Mouse (Mus musculus): Measurements from ENCODE around the gene Serinc3.
"Not testable (repeated sequence)": the region's sequence is repeated elsewhere in the genome, so short reads cannot be mapped to it uniquely, and the experiment has no call there.

Serinc3 gene

GRCm38 (mm10) chr2:163662076-163662475, 17.1 kb upstream of the Serinc3 start:
- no peak for DNase-seq

- peak; percentile 47 for DNase-seq
These were observed 16.5 kb upstream of the Serinc3 start for GRCm38 (mm10) chr2:163661371-163661850.

GRCm38 (mm10) chr2:163660103-163660701, 15.3 kb upstream of the Serinc3 start:
- no peak for DNase-seq

GRCm38 (mm10) chr2:163659431-163659830, 14.5 kb upstream of the Serinc3 start:
- DNase-seq, result no peak

- no peak for DNase-seq
These were observed 14.0 kb upstream of the Serinc3 start for GRCm38 (mm10) chr2:163658941-163659340.

GRCm38 (mm10) chr2:163657975-163658886, 13.3 kb upstream of the Serinc3 start, which contains the start of gene Pkig:
Gene Pkig (plus strand): TSS chr2:163658386.
- DNase-seq, result peak; percentile 89

- DNase-seq, result no peak
These were observed 12.6 kb upstream of the Serinc3 start for GRCm38 (mm10) chr2:163657486-163657885.

GRCm38 (mm10) chr2:163655699-163656098, 10.8 kb upstream of the Serinc3 start:
- not testable (repeated sequence) for DNase-seq

- DNase-seq, result no peak
These were observed 1.6 kb upstream of the Serinc3 start for GRCm38 (mm10) chr2:163646461-163647080.

GRCm38 (mm10) chr2:163645700-163646460, 949 bp upstream of the Serinc3 start:
- DNase-seq, result no peak

GRCm38 (mm10) chr2:163644047-163644446, 884 bp downstream of the Serinc3 start:
- no peak for DNase-seq

GRCm38 (mm10) chr2:163643576-163643971, 1.4 kb downstream of the Serinc3 start:
- DNase-seq, result no peak

- no peak for DNase-seq
These were observed 2.0 kb downstream of the Serinc3 start for GRCm38 (mm10) chr2:163642685-163643575.

- DNase-seq, result no peak
These were observed 3.2 kb downstream of the Serinc3 start for GRCm38 (mm10) chr2:163641681-163642080.

- no peak for DNase-seq
These were observed 4.4 kb downstream of the Serinc3 start for GRCm38 (mm10) chr2:163640493-163640892.

- DNase-seq, result no peak
These were observed 7.2 kb downstream of the Serinc3 start for GRCm38 (mm10) chr2:163637655-163638266.

GRCm38 (mm10) chr2:163636057-163636456, 8.9 kb downstream of the Serinc3 start:
- DNase-seq, result no peak

- DNase-seq, result no peak
These were observed 10.7 kb downstream of the Serinc3 start for GRCm38 (mm10) chr2:163634211-163634610.

- no peak for DNase-seq
These were observed 13.2 kb downstream of the Serinc3 start for GRCm38 (mm10) chr2:163631715-163632114.

- DNase-seq, result no peak
These were observed 13.7 kb downstream of the Serinc3 start for GRCm38 (mm10) chr2:163631223-163631622.

GRCm38 (mm10) chr2:163621401-163621800, 23.5 kb downstream of the Serinc3 start:
- not testable (repeated sequence) for DNase-seq
